Mouse (Mus musculus): ENCODE data around the gene Fbxo11.
"Not testable (repeated sequence)": the region's sequence is repeated elsewhere in the genome, so short reads cannot be mapped to it uniquely, and the experiment has no call there.

Fbxo11 gene

DNA sequence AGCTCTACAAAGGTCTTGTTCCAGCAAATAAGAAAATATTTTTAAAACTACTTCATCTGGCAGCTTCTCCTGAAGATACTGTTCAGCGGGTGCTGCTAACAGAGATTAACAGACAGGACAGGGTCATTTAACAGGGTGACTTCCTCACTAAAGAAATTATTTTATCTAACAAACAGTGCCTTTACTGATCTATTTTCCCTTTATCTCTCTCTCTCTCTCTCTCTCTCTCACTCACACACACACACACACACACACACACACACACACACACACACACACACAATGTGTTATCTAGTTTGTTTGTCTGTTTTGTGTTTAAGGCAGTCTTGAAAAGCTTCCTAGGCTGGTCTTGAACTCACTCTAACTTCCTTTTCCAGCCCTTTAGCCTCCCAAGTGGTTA lies 50.6 kb downstream of the Fbxo11 start:
- DNase-seq (ENCODE audit: low read depth, low spot score): no peak

DNA sequence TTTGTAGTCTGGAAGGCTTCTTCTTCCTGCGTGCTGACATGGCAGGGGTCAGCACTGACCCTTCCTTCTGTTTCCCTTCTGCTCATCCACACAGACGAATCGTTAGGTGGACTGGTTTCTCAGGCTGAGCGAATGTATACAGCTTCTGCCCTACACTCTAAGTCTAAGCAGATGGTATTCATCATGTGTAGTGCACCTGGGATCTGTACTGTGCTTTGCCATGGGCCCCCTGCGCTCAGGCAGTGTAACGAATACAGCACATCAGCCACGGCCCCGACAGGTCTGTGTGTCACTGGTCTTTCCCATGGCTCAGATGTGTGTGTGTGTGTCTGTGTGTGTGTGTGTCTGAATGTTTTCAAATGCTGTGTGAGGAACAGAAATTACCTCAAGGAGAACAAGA lies 58.1 kb downstream of the Fbxo11 start:
- no peak for DNase-seq (ENCODE audit: low read depth, low spot score)

DNA sequence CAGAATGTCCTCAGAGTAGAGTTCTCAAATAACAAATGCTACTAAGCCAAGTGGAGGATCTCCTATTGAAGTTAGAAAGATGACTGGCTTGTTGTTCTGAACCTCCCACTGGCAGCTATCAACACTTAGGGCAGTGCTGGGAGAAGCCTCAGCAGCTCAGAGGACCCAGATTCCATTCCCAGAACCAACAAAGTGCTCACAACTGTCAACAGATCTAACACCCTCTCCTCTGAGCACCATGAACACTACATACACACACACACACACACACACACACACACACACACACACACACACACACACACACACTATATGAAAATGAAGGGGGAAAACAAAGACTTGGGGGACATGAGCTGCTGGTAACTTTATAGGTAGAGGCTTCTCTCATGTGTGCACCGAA lies 60.2 kb downstream of the Fbxo11 start:
- no peak for DNase-seq (ENCODE audit: low read depth, low spot score)

DNA sequence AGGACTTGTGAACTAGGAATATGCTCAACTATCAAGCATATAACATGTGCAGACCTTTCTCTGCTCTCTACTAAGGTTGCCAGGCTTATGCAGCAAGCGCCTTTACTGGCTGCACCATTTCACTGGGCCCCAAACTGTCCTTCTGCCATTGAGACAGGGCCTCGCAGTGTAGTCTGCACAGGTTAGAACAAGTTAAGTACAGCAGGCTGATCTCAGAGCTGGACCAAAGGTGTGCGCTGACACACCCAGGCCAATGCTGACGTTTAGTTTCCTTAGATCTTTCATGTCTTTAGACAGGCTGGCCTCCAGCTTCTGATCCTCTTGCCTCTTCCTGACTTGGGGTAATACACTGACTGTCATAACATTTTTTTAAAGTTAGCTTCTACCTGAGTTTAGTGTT lies 67.3 kb downstream of the Fbxo11 start:
- DNase-seq (ENCODE audit: low read depth, low spot score): no peak

DNA sequence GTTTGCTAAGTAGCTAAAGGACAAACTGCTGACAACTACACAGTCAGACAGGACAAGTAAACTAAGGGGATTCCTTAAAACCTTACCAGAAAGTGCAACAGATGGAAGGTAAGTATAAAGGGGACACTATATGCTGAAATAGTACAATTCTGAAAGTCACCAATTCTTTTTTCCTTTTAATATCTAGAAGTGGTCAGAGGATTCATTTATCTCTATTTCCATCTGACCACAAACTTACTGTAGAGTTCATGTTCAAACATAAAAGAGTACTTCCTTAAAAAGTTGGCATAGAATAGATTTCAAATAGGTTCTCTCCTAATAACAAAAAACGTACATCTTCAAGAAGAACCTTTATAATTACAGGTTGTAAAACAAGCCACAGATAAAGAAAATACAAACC lies 71.8 kb downstream of the Fbxo11 start:
- no peak for DNase-seq (ENCODE audit: low read depth, low spot score)

DNA sequence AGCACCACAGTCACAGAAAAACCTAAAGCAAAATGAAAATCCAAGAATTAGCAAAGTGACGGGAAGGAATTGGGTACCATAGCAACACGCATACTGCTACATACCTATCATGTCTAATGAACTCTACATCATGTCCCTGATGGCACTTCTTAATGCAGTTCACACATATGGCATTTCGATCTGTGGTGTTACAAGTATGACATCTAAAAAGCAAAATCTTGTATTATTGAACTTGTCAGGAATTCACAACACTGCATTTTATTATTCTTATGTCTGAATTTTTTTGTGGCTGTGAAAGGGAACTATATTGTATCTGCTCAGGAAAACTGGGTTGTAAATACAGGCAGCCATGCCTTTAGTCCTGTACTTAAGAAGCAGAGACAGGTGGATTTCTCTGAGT lies 72.9 kb downstream of the Fbxo11 start:
- DNase-seq (ENCODE audit: low read depth, low spot score): no peak

DNA sequence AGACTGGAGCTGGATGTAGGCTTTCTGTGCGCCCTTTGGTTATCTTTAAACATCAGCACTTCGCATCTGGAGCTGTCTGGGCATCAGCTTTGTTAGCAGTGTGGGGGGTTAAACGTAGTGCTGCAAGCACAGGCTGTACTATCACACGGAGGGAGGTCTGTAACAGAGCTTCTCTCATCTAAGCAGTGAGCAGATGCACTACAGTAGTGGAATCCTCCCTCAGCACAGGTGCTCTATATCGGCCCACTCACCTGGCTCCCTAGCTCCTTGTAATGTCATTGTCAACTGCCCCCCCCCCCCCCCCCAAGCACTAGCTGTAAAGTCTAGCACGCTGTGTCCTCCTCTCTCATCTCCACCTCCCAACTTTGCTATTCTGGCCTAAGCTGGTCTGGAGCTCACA lies 77.6 kb downstream of the Fbxo11 start:
- no peak for DNase-seq (ENCODE audit: low read depth, low spot score)

DNA sequence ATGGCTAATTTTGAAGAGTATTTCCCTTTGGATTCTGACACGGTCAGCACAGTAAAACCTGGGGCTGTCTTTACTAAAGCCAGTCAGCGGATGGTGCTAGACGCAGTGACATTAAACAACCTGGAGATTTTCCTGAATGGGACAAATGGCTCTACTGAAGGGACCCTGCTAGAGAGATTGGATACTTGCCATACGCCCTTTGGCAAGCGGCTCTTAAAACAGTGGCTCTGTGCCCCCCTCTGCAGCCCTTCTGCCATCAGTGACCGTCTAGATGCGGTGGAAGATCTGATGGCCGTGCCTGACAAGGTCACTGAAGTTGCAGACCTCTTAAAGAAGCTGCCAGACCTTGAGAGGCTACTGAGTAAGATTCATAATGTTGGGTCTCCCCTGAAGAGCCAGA lies 79.2 kb downstream of the Fbxo11 start:
- DNase-seq (ENCODE audit: low read depth, low spot score): no peak

DNA sequence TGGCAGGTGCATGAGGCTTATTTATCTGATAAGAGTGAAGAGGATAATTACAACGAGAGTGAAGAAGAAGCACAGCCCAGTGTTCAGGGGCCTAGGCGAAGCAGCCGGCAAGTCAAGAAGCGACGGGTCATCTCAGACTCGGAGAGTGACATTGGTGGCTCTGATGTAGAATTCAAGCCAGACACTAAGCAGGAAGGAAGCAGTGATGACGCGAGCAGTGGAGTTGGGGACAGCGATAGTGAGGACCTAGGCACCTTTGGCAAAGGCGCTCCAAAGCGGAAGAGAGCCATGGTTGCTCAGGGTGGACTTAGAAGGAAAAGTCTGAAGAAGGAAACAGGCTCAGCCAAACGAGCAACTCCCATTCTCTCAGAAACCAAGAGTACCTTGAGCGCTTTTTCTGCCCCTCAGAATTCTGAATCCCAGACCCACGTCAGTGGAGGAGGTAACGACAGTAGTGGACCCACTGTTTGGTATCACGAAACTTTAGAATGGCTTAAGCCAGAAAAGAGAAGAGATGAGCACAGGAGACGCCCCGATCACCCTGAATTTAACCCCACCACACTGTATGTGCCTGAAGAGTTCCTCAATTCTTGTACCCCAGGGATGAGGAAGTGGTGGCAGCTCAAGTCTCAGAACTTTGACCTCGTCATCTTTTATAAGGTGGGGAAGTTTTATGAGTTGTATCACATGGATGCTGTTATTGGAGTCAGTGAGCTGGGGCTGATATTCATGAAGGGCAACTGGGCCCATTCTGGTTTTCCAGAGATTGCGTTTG lies 80.5 kb downstream of the Fbxo11 start:
- no peak for DNase-seq (ENCODE audit: low read depth, low spot score)

DNA sequence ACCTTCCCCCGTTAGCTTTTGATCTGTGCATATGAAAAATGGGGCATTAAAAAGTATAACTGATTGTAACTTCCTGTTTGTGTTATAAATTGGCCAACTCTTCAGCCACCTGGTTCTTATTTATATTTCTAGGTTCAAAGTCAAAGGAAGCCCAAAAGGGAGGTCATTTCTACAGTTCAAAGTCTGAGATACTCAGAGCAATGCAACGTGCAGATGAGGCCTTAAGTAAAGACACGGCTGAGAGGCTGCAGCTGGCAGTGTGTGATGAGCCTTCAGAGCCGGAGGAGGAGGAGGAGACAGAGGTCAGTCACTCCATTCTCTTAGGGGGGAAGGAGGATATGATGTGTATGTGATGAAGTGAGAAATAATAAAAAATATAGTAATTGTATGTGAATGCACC lies 81.8 kb downstream of the Fbxo11 start:
- no peak for DNase-seq (ENCODE audit: low read depth, low spot score)

DNA sequence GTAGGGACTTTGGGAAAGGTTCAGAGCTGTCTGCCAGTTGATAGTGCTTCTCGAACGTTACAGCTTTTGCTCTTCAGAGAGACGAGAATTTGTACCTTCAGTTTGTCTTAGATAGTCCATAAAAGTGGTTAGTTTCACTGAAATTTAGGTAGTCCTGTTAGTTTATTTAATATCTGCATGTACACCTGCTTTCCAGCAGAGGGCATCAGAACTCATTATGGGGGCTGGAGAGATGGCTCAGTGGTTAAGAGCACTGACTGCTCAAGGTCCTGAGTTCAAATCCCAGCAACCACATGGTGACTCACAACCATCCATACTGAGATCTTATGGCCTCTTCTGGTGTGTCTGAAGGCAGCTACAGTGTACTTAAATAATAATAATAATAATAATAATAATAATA lies 83.0 kb downstream of the Fbxo11 start:
- no peak for DNase-seq (ENCODE audit: low read depth, low spot score)

DNA sequence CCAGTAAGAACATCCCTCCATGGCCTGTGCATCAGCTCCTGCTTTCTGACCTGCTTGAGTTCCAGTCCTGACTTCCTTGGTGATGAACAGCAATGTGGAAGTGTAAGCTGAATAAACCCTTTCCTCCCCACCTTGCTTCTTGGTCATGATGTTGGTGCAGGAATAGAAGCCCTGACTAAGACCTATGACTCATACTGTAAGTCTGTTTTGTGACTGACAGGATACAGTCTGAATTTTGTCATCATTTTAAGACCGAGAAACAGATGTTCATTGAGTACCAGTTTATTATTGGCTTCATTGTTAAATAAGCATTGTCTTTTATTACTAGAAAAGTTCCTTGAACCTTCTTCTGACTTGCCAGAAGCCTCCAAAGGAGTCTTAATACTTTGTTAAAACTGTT lies 85.4 kb downstream of the Fbxo11 start:
- not testable (repeated sequence) for DNase-seq (ENCODE audit: low read depth, low spot score)

DNA sequence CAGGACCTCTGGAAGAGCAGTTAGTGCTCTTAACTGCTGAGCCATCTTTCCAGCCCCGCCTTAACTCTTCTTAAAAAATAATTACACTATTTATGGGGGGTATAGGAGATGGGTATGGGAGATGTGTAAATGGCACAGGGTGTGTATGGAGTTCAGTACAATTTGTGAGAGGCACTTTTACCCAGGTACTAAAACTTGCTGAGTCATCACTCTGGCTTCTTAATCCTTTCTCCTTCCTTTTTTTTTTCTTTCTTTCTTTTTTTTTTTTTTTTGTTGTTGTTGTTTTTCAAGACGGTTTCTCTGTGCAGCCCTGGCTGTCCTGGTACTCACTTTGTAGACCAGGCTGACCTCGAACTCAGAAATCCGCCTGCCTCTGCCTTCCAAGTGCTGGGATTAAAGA lies 88.2 kb downstream of the Fbxo11 start:
- not testable (repeated sequence) for DNase-seq (ENCODE audit: low read depth, low spot score)

DNA sequence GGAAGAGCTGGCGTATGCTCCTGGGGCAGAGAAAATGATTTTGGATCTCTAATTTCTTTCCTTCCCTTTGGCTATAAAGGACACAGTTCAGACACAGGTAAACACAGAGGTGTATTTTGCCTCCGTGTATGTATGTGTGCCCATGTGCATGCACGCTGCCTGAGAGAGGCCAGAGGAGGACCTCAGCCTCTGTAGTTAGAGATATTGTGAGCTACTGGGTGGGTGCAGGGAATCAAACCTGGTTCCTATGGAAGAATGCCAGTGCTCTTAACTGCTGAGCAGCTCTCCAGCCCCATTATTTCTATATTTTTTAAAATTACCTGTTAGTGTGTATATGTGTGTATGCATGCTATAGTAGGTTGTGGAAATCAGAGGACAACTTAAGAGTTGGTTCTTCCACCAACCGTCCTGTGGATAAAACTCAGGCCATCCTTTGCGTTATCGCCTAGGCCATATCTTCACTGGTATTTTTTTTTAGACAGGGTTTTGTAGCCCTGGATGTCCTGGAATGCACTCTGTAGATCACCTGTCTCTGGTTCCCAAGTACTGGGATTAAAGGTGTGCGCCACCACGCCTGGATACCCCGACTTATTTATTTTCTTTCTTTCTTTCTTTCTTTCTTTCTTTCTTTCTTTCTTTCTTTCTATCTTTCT lies 88.8 kb downstream of the Fbxo11 start:
- no peak for DNase-seq (ENCODE audit: low read depth, low spot score)

DNA sequence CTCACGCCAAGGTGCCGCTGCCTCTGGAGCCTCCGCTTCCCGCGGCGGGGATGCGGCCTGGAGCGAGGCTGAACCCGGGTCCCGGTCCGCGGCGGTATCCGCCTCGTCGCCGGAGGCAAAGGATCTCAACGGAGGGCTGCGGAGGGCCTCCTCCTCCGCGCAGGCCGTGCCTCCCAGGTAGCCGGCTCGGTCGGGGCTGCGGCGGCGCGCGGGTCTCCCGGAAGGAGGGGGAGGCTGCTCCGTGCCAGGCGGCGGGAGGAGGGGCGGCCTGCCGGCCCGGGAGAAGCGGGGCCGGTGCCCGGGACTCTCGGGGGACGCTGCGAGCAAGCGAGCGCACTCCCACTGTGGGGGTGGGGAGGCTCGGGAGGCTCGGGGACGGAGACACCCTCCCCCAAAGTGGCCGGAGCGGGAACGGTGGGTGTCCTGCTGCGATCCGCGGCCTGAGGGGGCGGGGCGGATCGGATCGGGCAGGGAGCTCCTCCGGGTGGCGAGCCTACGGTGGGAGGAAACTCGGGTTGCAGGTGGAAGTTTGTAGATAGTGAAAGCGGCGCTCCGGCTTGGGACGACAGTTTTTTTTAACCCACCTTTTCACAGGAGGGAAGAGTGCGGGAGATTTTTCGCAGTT lies 89.8 kb downstream of the Fbxo11 start:
- DNase-seq (ENCODE audit: low read depth, low spot score): peak; percentile 9

DNA sequence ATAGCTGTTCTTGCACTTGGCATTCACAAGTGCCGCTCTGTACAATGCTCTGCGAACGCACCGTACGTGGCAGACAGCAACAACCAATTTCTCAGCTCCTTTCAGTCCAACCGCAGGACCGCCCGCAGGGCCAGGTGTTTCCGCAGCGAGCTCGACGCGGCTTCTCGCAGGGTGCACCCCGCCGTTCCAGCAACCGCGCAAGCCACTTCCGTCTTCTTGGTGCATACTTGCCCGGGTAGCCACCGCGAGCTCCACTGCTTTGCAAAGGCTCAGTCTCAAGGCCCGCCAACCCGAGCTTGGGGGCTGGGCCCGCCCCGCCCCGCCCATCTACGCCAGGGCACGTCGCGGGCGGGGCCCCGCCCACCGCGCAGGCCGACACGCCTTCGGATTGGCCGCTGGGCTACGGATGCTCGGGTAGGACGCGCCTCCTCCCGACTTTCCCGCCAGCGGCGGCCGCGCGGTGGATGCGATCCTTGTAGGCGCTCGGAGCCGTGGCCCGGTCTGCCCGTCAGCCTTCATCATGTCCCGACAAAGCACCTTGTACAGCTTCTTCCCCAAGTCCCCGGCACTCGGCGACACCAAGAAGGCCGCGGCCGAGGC lies 90.4 kb downstream of the Fbxo11 start, which contains the start of gene Msh6:
Gene Msh6 (plus strand): TSS at position 434 of the 600 bp plus-strand sequence.
- peak; percentile 83 for DNase-seq (ENCODE audit: low read depth, low spot score)

DNA sequence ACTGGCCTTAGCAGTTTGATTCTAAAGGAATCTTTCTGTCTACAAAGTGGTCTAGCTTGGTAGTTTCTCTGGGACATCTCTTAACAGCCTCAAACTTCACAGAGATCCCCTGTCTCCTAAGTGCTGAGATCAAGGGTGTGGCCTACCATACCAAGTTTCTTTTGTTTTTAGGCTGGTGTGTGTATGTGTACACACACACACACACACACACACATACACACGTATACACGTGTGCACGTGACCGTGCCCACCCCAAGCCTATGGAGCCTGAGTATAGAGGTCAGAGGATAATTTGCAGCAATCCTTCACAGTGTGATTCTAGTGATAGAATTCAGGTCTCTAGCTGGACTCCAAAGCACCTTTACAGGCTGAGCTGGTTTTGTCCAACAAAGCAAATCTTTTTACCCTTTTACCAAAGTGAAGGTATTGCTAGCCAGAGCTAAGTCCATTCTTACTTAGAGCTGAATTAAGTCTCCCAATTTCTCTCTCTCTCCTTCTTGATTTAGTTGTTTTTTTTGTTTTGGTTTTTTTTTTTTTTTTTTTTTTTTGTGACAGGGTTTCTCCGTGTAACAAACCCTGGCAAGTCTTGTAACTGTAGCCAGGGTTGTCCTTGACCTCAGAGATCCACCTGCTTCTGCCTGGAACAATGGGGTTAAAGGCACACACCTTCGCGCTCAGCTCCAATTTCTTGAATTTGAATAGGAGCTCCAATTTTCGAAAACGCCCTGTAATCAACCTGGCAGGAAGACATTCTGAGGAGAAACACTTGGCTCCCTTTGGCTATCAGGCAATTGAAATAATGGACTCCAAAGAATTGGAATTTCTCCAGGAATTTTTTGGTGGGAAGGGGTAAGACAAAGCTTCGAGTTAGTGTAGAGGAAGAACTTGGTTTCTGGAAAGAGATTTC lies 91.6 kb downstream of the Fbxo11 start:
- DNase-seq (ENCODE audit: low read depth, low spot score): no peak

DNA sequence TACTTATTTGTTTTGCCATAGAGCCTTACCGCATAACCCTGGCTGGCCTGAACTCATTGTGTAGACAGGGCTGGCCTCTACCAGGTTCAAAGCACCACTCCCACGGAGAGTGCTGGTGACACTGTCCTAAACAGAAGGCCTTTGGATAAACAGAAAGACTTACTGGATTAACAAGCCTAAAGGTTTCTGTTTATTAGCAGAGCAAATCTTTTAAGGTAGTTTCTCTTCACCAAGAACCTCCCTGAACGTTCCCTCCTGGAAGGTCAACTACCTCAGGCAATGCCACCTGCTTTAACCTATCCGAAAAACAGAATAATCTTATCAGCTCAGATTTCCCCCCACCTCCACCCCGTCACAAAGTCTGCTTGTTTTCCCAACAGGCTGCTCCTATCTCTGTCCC lies 92.2 kb downstream of the Fbxo11 start:
- DNase-seq (ENCODE audit: low read depth, low spot score): no peak

DNA sequence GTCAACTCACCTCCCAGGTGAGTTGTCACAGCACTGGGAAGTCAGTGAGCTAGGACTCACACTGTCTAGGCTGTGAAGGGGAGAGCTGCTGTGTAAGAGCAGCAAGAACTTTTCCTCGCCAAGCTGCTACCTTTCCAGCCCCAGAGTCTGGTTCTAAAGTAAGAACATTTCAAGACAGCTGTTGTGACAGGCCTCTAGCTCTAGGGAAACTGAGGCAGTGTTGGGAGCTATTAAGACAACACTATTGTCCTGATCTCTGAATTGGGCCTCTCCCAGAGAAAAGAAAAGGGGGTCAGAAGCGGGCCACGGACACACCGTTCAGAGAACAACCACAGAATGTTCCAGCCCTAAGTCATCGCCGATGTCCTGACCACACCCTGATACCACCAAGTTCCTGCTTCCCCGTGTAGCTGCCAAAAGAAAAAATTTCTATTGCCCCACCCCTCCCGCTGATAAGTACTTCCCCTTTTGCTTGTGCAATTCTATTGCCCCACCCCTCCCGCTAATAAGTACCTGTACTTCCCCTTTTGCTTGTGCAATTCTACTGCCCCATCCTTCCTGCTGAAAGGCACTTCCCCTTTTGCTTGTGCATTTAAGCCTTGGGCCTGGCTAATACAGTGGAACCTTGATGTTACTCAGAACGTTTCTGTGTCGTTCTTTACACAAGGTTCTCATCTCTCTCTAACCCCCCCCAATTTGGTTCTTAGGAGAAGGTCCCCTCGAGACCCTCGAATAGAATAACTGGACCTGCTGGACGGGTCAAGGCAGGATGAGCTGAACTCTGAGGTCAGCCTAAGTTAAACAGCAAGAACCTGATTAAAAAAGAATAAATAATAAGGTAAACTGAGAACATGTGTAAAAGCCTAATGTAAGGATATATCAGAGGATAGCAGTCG lies 93.1 kb downstream of the Fbxo11 start:
- DNase-seq (ENCODE audit: low read depth, low spot score): not testable (repeated sequence)

DNA sequence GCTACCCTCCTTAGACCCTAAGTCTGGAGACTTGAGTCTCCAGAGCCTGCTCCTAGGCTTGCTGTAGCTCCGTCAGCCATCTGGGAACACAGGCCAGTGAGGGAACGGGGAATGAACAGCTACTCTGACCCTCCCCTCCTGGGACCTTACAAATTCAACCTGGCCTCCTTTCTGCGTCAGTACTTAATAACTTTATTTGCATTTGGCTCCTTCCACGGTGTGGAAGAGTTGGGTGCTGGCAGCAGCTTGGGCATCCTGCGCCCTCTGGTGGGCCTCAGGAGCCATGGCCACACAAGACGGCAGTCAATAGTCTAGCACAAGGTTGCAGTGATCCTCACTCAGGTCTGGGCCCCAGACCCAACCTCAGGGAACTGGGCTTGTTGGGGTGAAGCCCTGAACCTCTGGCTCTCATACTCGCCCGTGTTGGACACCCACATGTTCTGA lies 96.6 kb downstream of the Fbxo11 start:
- DNase-seq (ENCODE audit: low read depth, low spot score): not testable (repeated sequence)

Data from retina, adult 2 months (tissue).